Mouse (Mus musculus) cerebellum, postnatal 4 days (tissue): Measurements from ENCODE around the gene Cd37.
A peak's percentile ranks its signal among the peaks of the same experiment; 100 is the strongest.
"Not testable (repeated sequence)": the region's sequence is repeated elsewhere in the genome, so short reads cannot be mapped to it uniquely, and the experiment has no call there.

Experiments
- DNase-seq, 2 experiments: peaks; one replicate each; pipeline ENCODE4 v3.0.0; 2022; ENCODE audit warnings: low spot score in 2 of 2, mixed read lengths in 1 of 2

The Cd37 gene

DNA sequence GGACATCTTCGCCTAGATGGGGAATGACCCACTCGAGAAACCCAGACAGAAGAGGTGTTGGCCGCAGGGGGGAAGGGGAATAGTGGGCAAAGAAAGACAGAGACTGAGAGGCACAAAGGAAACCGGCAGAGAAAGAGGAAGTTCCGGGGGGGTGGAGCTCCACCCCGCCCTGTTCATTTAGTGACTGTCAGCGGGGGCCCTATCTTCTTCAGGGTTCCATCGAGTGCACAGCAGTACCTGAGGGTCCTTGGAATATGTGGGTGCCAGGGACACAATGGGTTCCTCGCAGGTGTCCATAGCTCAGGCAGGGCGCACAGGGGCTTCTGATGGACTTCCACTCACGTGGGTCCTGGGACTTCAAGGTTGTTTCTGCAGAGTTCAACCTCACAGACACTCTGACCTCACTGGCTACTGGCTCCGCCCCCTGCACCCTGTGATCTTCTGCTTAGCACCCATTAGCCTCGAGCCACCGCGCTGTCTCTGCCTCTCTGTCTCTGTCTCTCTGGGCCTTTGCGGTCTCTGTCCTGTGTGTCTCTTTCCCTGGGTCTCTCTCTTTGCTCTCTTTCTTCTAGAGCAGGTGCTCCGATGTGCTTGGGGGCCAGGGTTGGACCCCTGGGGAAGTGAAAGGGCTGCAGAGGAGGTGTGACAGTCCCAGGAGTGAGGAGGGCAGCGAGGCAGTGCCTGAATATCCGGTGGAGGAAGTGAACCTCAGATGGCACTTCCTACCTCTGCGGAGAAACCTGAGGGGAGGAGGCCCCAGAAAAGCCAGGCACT, at the start of gene Cd37:
Gene Cd37, minus strand, starts transcription at position 393 of the 774 bp plus-strand sequence.
- no peak for DNase-seq

DNA sequence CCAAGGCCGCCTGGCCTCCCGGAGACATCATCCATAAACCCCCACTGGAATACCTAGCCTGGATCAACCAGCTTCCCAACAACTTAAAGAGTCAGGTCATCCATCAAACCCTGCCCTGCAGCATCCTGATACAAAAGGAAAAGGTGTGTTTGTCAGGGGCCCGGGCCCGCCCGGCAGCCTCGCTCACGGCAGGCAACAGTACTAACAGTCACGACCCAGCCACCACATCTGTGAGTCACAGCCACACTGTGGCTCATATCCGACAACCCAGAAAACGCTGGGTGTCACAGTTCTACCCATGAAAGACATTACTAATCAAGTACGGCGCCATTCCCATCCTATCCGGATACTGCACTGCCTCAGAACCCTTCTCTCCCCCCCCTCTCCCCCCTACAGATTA, 47.6 kb upstream of the Cd37 start:
- no peak for DNase-seq

GRCm38 (mm10) chr7:45277136-45277760, 38.3 kb upstream of the Cd37 start, which contains the start of gene Slc6a21:
Gene Slc6a21 (plus strand): TSS chr7:45277513.
- peak; percentile 60 to 78 for DNase-seq

GRCm38 (mm10) chr7:45273672-45274071, 34.8 kb upstream of the Cd37 start:
- no peak for DNase-seq

- no peak for DNase-seq
Measured at GRCm38 (mm10) chr7:45272786-45273412, 34.0 kb upstream of the Cd37 start.

GRCm38 (mm10) chr7:45265518-45265917, 26.6 kb upstream of the Cd37 start:
- no peak for DNase-seq

- DNase-seq = no peak
Measured at GRCm38 (mm10) chr7:45264348-45264747, 25.4 kb upstream of the Cd37 start.

GRCm38 (mm10) chr7:45263006-45263607, 24.2 kb upstream of the Cd37 start:
- DNase-seq = no peak

GRCm38 (mm10) chr7:45262266-45262665, 23.4 kb upstream of the Cd37 start:
- no peak for DNase-seq

DNA sequence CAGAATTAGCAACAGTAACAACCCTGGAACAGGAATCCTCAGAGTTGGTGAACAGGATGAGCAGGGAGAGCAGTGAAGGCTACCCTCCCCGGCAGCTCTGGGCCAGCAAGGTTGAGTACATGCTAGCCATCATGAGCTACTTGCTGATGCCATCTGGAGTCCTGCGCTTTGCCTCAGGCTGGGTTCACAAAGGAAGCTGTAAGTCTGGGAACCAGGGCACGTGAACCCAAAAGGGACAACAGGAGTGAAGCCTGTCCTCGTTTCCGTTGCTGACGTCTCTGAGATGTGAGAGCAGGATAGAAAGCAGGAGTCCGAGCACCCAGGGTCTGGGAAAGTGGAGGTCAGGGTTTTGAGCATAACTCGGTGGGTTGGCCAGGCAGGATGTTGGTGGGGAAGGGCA, 20.4 kb upstream of the Cd37 start:
- no peak for DNase-seq

DNA sequence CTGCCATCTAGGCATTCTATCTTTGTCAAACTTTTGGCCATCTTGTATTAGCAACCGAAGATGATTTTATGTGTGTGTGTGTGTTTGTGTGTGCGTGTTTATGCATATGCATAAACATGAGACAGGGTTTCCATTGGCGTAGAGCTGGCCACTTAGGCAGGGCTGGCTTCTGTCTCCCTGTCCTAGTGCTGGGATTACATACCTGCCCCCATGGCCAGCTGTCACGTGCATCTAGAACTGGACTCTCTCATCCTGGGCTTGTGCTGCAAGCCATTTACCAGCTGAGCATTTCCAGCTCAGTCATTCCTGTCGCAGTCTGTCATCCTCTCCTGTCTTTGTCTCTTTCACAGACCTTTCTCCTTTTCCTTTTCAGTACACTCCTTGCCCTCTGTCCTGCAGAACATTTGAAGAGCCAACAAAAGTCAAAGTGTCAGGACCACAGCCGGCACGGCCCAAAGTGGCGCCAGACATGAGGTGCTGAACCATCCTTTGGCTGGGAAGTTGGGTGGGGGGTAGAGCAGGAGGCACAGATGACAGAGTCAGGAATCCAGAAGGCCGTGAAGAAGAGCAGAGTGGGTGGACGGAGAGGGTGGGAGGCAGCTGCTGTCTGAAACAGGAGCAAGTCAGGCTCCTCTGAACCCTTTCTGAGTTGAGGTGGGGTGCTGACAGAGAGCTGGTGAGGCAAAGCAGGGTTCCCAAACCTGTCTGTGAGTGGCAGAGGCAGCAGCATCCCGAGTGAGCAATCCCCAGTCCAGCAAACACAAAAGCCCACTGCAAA, 18.3 kb upstream of the Cd37 start:
- no peak for DNase-seq

- DNase-seq = not testable (repeated sequence)
Measured at GRCm38 (mm10) chr7:45255822-45256221, 16.9 kb upstream of the Cd37 start.

DNA sequence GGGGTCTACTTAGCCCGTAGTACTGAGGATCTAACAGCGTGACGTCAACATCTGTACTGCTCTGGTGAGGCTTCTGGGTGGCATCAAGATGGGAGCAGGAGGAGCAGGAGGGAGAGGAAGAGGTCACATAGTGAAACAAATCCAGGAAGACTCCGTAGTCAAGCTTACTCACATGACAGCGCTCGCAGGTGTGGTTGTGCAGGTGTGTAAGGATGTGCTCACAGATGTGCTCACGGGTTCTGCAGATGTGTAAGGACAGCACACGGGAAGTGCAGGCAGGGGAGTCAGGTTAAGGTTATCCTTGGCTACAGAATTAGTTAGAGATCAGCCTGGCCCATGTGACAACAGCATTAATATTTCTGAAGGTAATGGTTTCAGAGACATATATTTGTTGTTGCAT, 14.9 kb upstream of the Cd37 start:
- no peak for DNase-seq

DNA sequence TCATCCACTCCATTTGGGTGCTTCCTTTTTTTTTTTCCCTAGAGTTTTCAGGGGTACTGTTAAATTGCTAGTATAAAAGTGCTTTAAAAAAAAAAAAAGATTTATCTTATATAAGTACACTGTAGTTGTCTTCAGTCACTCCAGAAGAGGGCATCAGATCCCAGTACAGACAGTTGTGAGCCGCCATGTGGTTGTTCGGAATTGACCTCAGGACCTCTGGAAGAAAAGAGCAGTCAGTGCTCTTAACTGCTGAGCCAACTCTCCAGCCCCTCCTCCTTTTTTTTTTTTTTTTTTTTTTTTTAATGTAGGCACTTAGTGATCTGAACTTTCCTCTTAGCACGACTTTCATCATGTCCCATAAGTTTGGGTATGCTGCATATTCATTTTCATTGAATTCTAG, 8.8 kb upstream of the Cd37 start:
- DNase-seq = no peak

- DNase-seq = no peak
Measured at GRCm38 (mm10) chr7:45241389-45241749, 2.5 kb upstream of the Cd37 start.

DNA sequence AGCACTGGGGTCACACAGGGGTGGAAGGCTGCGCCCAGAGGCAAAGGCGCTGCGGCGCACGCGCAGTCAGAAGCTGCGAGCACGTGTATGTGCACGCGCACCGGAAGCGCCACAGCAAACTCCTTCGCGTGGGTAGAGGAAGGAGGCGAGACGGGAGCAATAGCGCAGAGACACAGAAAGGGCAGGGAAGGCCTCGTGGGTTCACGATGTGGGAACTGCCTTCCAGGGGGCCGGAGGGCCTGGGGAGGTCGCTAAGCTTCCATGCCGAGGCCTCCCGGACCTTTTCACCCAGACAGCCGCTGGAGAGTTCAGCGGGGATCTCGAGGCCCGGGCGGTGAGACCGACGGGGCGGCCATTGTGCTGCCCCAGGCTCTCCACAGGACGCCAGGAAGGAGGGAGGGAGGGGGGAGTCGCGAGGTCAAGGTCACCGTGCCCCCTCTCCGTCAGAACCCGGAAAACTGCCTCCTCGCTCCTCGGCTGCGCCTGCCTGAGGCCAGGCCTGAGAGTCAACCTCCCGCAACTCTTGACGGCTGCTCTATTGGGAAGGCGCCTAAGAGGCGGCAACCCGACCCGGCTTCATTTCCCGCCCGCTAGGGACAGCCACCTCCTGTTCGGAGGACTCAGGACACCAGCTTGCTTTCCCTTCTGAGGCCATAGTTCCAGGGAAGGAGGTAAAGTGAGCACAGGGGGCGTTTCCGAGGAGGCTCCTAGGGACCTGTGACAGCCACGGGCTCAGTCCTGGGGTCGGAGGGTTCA, 1.9 kb upstream of the Cd37 start, which contains the start of gene Slc6a16:
Gene Slc6a16, plus strand, starts transcription at position 453 of the 756 bp plus-strand sequence.
- DNase-seq = peak; percentile 45 to 58

GRCm38 (mm10) chr7:45240109-45240508, 1.2 kb upstream of the Cd37 start:
- DNase-seq = no peak

- DNase-seq = no peak
Measured at GRCm38 (mm10) chr7:45237747-45238699, 892 bp downstream of the Cd37 start.

- DNase-seq = no peak
Measured at GRCm38 (mm10) chr7:45235656-45236180, 3.2 kb downstream of the Cd37 start.
